Mouse (Mus musculus): ENCODE measurements around the gene Gstm4. TPM values are rescaled to one million over a fixed set of nuclear protein-coding genes. Genes with fewer than 3 reads are reported as not detected.

Gstm4 gene
- total and polyA plus RNA-seq, 2 experiments from 2014 or later, result 10.9 to 17.9 TPM

GRCm38 (mm10) chr3:108062648-108063047 is 18.0 kb upstream of the Gstm4 start:
- Histone ChIP-seq H3K4me3 (ENCODE audit: low read depth, low read length) (no peak overlapping the region), H3K4me1 (ENCODE audit: control insufficient read depth, insufficient read depth) (no peaks in the 10 kb centered on the region), H3K27me3 (ENCODE audit: control insufficient read depth, insufficient read depth, low read length) (no peaks in the 10 kb centered on the region), H3K9ac (replicated peaks; ENCODE audit: low read depth, low read length) (no peak overlapping the region), H3K36me3 (replicated peaks; ENCODE audit: control insufficient read depth, insufficient read depth, low read length) (no peaks in the 10 kb centered on the region), H3K9me3 (replicated peaks; ENCODE audit: control insufficient read depth, low read length) (no peaks in the 10 kb centered on the region), H3K4me2 (ENCODE audit: low read depth, low read length) (no peak overlapping the region), H3K27ac (ENCODE audit: low read depth) (no peak overlapping the region)
- DNase-seq (ENCODE audit: low spot score) (no peak), ATAC-seq (ENCODE audit: insufficient read depth, low read depth) (no peak)
- no peak for TF ChIP-seq EP300 (IDR thresholded peaks at IDR 0.05; ENCODE audit: low read depth)
- TF ChIP-seq CTCF (IDR thresholded peaks at IDR 0.05; ENCODE audit: low read depth), result no peak
- WGBS, result 78% methylated on average over 8 of the region's 8 CpGs

DNA sequence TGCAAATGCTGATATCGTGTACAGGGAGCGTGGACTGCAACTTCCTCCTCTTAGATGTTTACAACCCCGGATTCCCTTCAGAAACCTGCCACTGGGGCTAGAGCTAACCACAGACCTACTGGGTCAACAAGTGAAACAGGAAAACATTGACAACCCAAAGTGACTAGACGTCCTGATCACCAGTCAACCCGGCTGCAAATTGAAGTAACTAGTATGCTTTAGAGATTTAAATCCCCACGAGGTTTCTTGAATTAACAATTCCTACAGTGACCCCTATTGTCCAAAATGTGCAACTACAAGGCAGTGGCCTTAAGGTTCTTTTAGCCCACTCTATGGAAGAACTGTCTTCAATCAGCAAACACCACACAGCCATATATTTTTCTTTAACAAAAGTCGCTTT is 16.7 kb upstream of the Gstm4 start:
- Histone ChIP-seq H3K27me3 (ENCODE audit: control insufficient read depth, insufficient read depth, low read length) (no peaks in the 10 kb centered on the region), H3K9ac (replicated peaks; ENCODE audit: low read depth, low read length) (no peak overlapping the region), H3K4me3 (ENCODE audit: low read depth, low read length) (no peak overlapping the region), H3K27ac (ENCODE audit: low read depth) (no peak overlapping the region), H3K36me3 (replicated peaks; ENCODE audit: control insufficient read depth, insufficient read depth, low read length) (no peaks in the 10 kb centered on the region), H3K9me3 (replicated peaks; ENCODE audit: control insufficient read depth, low read length) (no peaks in the 10 kb centered on the region), H3K4me2 (ENCODE audit: low read depth, low read length) (peak overlapping the region; percentile 14; the same call in 1 of the 2 replicates), H3K4me1 (ENCODE audit: control insufficient read depth, insufficient read depth) (no peaks in the 10 kb centered on the region)
- DNase-seq (ENCODE audit: low spot score), result peak; percentile 74
- no peak for ATAC-seq (ENCODE audit: insufficient read depth, low read depth)
- WGBS, result 15% methylated on average over 7 of the region's 7 CpGs
- TF ChIP-seq CTCF (IDR thresholded peaks at IDR 0.05; ENCODE audit: low read depth), result peak; percentile 76
- TF ChIP-seq EP300 (IDR thresholded peaks at IDR 0.05; ENCODE audit: low read depth), result no peak

DNA sequence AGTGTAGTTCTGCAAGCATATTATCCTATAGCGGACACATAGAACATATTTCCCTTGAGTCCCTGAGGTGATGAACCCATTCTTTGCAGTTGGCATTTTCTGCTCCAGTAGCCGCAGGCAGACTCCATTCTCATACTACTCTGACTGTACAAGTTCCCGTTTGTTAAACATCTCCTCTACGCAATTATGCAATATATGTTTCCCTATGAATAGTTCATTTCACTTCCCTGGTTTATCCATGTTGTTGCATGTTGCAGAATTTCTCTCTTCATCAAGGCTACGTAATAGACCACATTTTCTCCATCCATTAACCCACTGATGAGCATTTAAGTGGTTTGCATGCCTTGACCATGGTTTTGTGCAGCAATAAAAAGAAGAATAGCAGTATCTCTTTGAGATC is 5.8 kb upstream of the Gstm4 start:
- H3K9ac ChIP-seq (replicated peaks; ENCODE audit: low read depth, low read length), result no peak overlapping the region
- no peak overlapping the region for H3K4me3 ChIP-seq (ENCODE audit: low read depth, low read length)
- H3K27me3 ChIP-seq (ENCODE audit: control insufficient read depth, insufficient read depth, low read length), result no peaks in the 10 kb centered on the region
- TF ChIP-seq CTCF (IDR thresholded peaks at IDR 0.05; ENCODE audit: low read depth) (no peak), EP300 (IDR thresholded peaks at IDR 0.05; ENCODE audit: low read depth) (no peak)
- no peak for ATAC-seq (ENCODE audit: insufficient read depth, low read depth)
- WGBS, result 80% methylated on average over 5 of the region's 5 CpGs
- H3K9me3 ChIP-seq (replicated peaks; ENCODE audit: control insufficient read depth, low read length), result no peaks in the 10 kb centered on the region
- no peaks in the 10 kb centered on the region for H3K4me1 ChIP-seq (ENCODE audit: control insufficient read depth, insufficient read depth)
- no peak overlapping the region for H3K4me2 ChIP-seq (ENCODE audit: low read depth, low read length)
- DNase-seq (ENCODE audit: low spot score), result no peak
- H3K27ac ChIP-seq (ENCODE audit: low read depth), result no peak overlapping the region
- H3K36me3 ChIP-seq (replicated peaks; ENCODE audit: control insufficient read depth, insufficient read depth, low read length), result no peaks in the 10 kb centered on the region

DNA sequence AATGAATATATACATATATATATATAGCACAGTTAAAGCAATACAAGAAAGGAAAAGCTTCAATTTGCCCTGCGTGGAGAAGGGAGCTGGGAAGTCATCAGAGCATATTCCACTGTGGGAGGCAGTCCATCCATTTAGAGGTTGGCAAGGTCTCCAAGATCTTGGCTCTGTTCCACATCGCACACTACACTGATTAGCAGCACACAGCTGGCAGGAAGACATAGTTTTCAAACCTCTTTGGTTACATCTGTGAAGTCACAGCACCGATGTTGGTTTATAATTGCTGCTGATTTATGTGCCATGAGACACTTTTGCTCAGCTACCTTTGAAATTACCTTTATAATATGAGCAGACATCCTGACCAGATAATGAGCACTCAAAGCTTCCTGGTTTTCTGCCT is 3.6 kb upstream of the Gstm4 start:
- WGBS, result 30% methylated on average over 3 of the region's 3 CpGs
- DNase-seq (ENCODE audit: low spot score) (no peak), ATAC-seq (ENCODE audit: insufficient read depth, low read depth) (no peak)
- Histone ChIP-seq H3K4me1 (ENCODE audit: control insufficient read depth, insufficient read depth) (peaks cover 13% of the 10 kb centered on the region; the same call in 1 of the 2 replicates), H3K4me3 (ENCODE audit: low read depth, low read length) (no peak overlapping the region), H3K4me2 (ENCODE audit: low read depth, low read length) (no peak overlapping the region), H3K9ac (replicated peaks; ENCODE audit: low read depth, low read length) (no peak overlapping the region), H3K9me3 (replicated peaks; ENCODE audit: control insufficient read depth, low read length) (no peaks in the 10 kb centered on the region), H3K27ac (ENCODE audit: low read depth) (no peak overlapping the region), H3K27me3 (ENCODE audit: control insufficient read depth, insufficient read depth, low read length) (no peaks in the 10 kb centered on the region), H3K36me3 (replicated peaks; ENCODE audit: control insufficient read depth, insufficient read depth, low read length) (no peaks in the 10 kb centered on the region)
- TF ChIP-seq CTCF (IDR thresholded peaks at IDR 0.05; ENCODE audit: low read depth) (no peak), EP300 (IDR thresholded peaks at IDR 0.05; ENCODE audit: low read depth) (no peak)

- Histone ChIP-seq H3K36me3 (replicated peaks; ENCODE audit: control insufficient read depth, insufficient read depth, low read length) (no peaks in the 10 kb centered on the region), H3K27ac (ENCODE audit: low read depth) (no peak overlapping the region), H3K4me3 (ENCODE audit: low read depth, low read length) (no peak overlapping the region), H3K9me3 (replicated peaks; ENCODE audit: control insufficient read depth, low read length) (no peaks in the 10 kb centered on the region), H3K4me2 (ENCODE audit: low read depth, low read length) (no peak overlapping the region), H3K27me3 (ENCODE audit: control insufficient read depth, insufficient read depth, low read length) (no peaks in the 10 kb centered on the region), H3K4me1 (ENCODE audit: control insufficient read depth, insufficient read depth) (peaks cover 13% of the 10 kb centered on the region; the same call in 1 of the 2 replicates), H3K9ac (replicated peaks; ENCODE audit: low read depth, low read length) (no peak overlapping the region)
- WGBS, result 73% methylated on average over 2 of the region's 2 CpGs
- DNase-seq (ENCODE audit: low spot score) (no peak), ATAC-seq (ENCODE audit: insufficient read depth, low read depth) (no peak)
- TF ChIP-seq CTCF (IDR thresholded peaks at IDR 0.05; ENCODE audit: low read depth), result no peak
- TF ChIP-seq EP300 (IDR thresholded peaks at IDR 0.05; ENCODE audit: low read depth), result no peak
Measured at GRCm38 (mm10) chr3:108046944-108047655, 2.4 kb upstream of the Gstm4 start.

GRCm38 (mm10) chr3:108033156-108033555 is 11.5 kb downstream of the Gstm4 start:
- ATAC-seq (ENCODE audit: insufficient read depth, low read depth) (no peak; the same call in 1 of the 2 replicates), DNase-seq (ENCODE audit: low spot score) (peak; percentile 29)
- Histone ChIP-seq H3K4me3 (ENCODE audit: low read depth, low read length) (no peak overlapping the region), H3K27me3 (ENCODE audit: control insufficient read depth, insufficient read depth, low read length) (no peaks in the 10 kb centered on the region), H3K9me3 (replicated peaks; ENCODE audit: control insufficient read depth, low read length) (no peaks in the 10 kb centered on the region), H3K4me2 (ENCODE audit: low read depth, low read length) (no peak overlapping the region), H3K4me1 (ENCODE audit: control insufficient read depth, insufficient read depth) (no peaks in the 10 kb centered on the region), H3K9ac (replicated peaks; ENCODE audit: low read depth, low read length) (no peak overlapping the region), H3K27ac (ENCODE audit: low read depth) (no peak overlapping the region), H3K36me3 (replicated peaks; ENCODE audit: control insufficient read depth, insufficient read depth, low read length) (no peaks in the 10 kb centered on the region)
- 57% methylated on average over 5 of the region's 5 CpGs for WGBS
- TF ChIP-seq CTCF (IDR thresholded peaks at IDR 0.05; ENCODE audit: low read depth) (no peak), EP300 (IDR thresholded peaks at IDR 0.05; ENCODE audit: low read depth) (no peak)
